Mouse (Mus musculus): Measurements from ENCODE around the gene Egln3. TPM values are rescaled to one million over a fixed set of nuclear protein-coding genes. Genes with fewer than 3 reads are reported as not detected.

Egln3 gene
- polyA plus RNA-seq (2015; fragmentation: Nextera tagmentation; extraction: Ambion mirVana), result 3.2 and 4.5 TPM in 2 replicates

DNA sequence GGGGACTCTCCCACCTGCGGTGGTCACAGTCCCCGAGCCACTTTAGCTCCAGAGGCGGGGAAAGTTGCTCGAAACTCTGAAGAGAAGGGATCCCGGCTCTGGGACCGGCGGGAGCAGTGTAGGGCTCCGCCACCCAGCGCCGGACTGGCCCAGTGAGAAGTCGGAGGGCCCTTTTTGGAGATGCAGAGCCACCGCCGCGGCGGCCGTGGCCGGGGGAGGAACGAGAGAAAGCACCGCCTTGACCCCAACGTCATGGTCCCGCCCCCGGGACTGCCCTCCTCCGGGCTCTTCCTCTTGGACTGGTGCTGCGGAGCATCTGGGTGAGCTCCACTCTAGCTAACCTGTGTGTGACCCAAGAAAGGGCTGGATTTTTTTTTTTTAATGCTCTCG is at the start of gene Egln3:
Gene Egln3, minus strand, starts transcription at position 205 of the 390 bp plus-strand sequence.

All from spleen, postnatal 0 days (tissue).